Mouse (Mus musculus): ENCODE measurements around the gene Ltv1. TPM values are rescaled to one million over a fixed set of nuclear protein-coding genes. Genes with fewer than 3 reads are reported as not detected.
"Not testable (repeated sequence)": the region's sequence is repeated elsewhere in the genome, so short reads cannot be mapped to it uniquely, and the experiment has no call there.

Ltv1 gene
- polyA plus RNA-seq, 1 experiment from 2014 or later: 35.8 TPM

- Histone ChIP-seq H3K27me3 (ENCODE audit: control insufficient read depth, insufficient read depth, low read depth, low read length) (no peaks in the 10 kb centered on the region), H3K27ac (ENCODE audit: low read length) (no peak overlapping the region), H3K9ac (ENCODE audit: low read depth, low read length) (no peak overlapping the region), H3K4me2 (ENCODE audit: low read length) (no peak overlapping the region), H3K36me3 (ENCODE audit: control insufficient read depth, insufficient read depth, low read length) (no peaks in the 10 kb centered on the region), H3K9me3 (replicated peaks; ENCODE audit: control insufficient read depth, low read length, poor library complexity, severe bottlenecking) (no peaks in the 10 kb centered on the region), H3K4me3 (ENCODE audit: low read depth, low read length) (no peak overlapping the region), H3K4me1 (ENCODE audit: control insufficient read depth, insufficient read depth, low read length) (no peaks in the 10 kb centered on the region)
- whole genome bisulfite sequencing: 95% methylated on average over 6 of the region's 6 CpGs
- no peak for ATAC-seq
These were observed 8.8 kb upstream of the Ltv1 start for GRCm38 (mm10) chr10:13201741-13202293.

GRCm38 (mm10) chr10:13200862-13201261, 7.9 kb upstream of the Ltv1 start:
- WGBS: 93% methylated on average over 3 of the region's 3 CpGs
- no peak overlapping the region for H3K4me2 ChIP-seq (ENCODE audit: low read length)
- no peak overlapping the region for H3K27ac ChIP-seq (ENCODE audit: low read length)
- H3K36me3 ChIP-seq (ENCODE audit: control insufficient read depth, insufficient read depth, low read length): no peaks in the 10 kb centered on the region
- no peaks in the 10 kb centered on the region for H3K9me3 ChIP-seq (replicated peaks; ENCODE audit: control insufficient read depth, low read length, poor library complexity, severe bottlenecking)
- H3K4me3 ChIP-seq (ENCODE audit: low read depth, low read length): no peak overlapping the region
- H3K27me3 ChIP-seq (ENCODE audit: control insufficient read depth, insufficient read depth, low read depth, low read length): no peaks in the 10 kb centered on the region
- no peak for ATAC-seq
- no peak overlapping the region for H3K9ac ChIP-seq (ENCODE audit: low read depth, low read length)
- no peaks in the 10 kb centered on the region for H3K4me1 ChIP-seq (ENCODE audit: control insufficient read depth, insufficient read depth, low read length)

- H3K27ac ChIP-seq (ENCODE audit: low read length): no peak overlapping the region
- no peaks in the 10 kb centered on the region for H3K9me3 ChIP-seq (replicated peaks; ENCODE audit: control insufficient read depth, low read length, poor library complexity, severe bottlenecking)
- no peak overlapping the region for H3K4me3 ChIP-seq (ENCODE audit: low read depth, low read length)
- no peaks in the 10 kb centered on the region for H3K36me3 ChIP-seq (ENCODE audit: control insufficient read depth, insufficient read depth, low read length)
- no peaks in the 10 kb centered on the region for H3K4me1 ChIP-seq (ENCODE audit: control insufficient read depth, insufficient read depth, low read length)
- no peaks in the 10 kb centered on the region for H3K27me3 ChIP-seq (ENCODE audit: control insufficient read depth, insufficient read depth, low read depth, low read length)
- ATAC-seq: no peak
- H3K9ac ChIP-seq (ENCODE audit: low read depth, low read length): no peak overlapping the region
- H3K4me2 ChIP-seq (ENCODE audit: low read length): no peak overlapping the region
- 100% methylated on average over 1 of the region's 1 CpGs for WGBS
These were observed 6.3 kb upstream of the Ltv1 start for GRCm38 (mm10) chr10:13199234-13199633.

GRCm38 (mm10) chr10:13196872-13197507, 4.0 kb upstream of the Ltv1 start:
- no peak overlapping the region for H3K4me2 ChIP-seq (ENCODE audit: low read length)
- peaks cover 5% of the 10 kb centered on the region for H3K4me1 ChIP-seq (ENCODE audit: control insufficient read depth, insufficient read depth, low read length)
- H3K27me3 ChIP-seq (ENCODE audit: control insufficient read depth, insufficient read depth, low read depth, low read length): no peaks in the 10 kb centered on the region
- H3K9ac ChIP-seq (ENCODE audit: low read depth, low read length): no peak overlapping the region
- H3K9me3 ChIP-seq (replicated peaks; ENCODE audit: control insufficient read depth, low read length, poor library complexity, severe bottlenecking): no peaks in the 10 kb centered on the region
- no peak overlapping the region for H3K27ac ChIP-seq (ENCODE audit: low read length)
- no peak for ATAC-seq
- WGBS: 78% methylated on average over 8 of the region's 8 CpGs
- no peak overlapping the region for H3K4me3 ChIP-seq (ENCODE audit: low read depth, low read length)
- H3K36me3 ChIP-seq (ENCODE audit: control insufficient read depth, insufficient read depth, low read length): no peaks in the 10 kb centered on the region

- 91% methylated on average over 7 of the region's 7 CpGs for WGBS
- peak; percentile 34 for ATAC-seq
- Histone ChIP-seq H3K4me3 (ENCODE audit: low read depth, low read length) (peak overlapping the region; percentile 93), H3K36me3 (ENCODE audit: control insufficient read depth, insufficient read depth, low read length) (peaks cover 11% of the 10 kb centered on the region; the same call in 1 of the 2 replicates), H3K4me2 (ENCODE audit: low read length) (peak overlapping the region; percentile 73)
- H3K27me3 ChIP-seq (ENCODE audit: control insufficient read depth, insufficient read depth, low read depth, low read length); H3K9ac ChIP-seq (ENCODE audit: low read depth, low read length); H3K4me1 ChIP-seq (ENCODE audit: control insufficient read depth, insufficient read depth, low read length); H3K27ac ChIP-seq (ENCODE audit: low read length); H3K9me3 ChIP-seq (replicated peaks; ENCODE audit: control insufficient read depth, low read length, poor library complexity, severe bottlenecking): not testable (repeated sequence)
These were observed 528 bp upstream of the Ltv1 start for GRCm38 (mm10) chr10:13193496-13193895.

GRCm38 (mm10) chr10:13189881-13190280, 3.1 kb downstream of the Ltv1 start:
- Histone ChIP-seq H3K9me3 (replicated peaks; ENCODE audit: control insufficient read depth, low read length, poor library complexity, severe bottlenecking) (no peaks in the 10 kb centered on the region), H3K4me2 (ENCODE audit: low read length) (no peak overlapping the region), H3K4me1 (ENCODE audit: control insufficient read depth, insufficient read depth, low read length) (peaks cover 7% of the 10 kb centered on the region), H3K27ac (ENCODE audit: low read length) (no peak overlapping the region), H3K36me3 (ENCODE audit: control insufficient read depth, insufficient read depth, low read length) (peaks cover 29% of the 10 kb centered on the region), H3K9ac (ENCODE audit: low read depth, low read length) (no peak overlapping the region), H3K27me3 (ENCODE audit: control insufficient read depth, insufficient read depth, low read depth, low read length) (no peaks in the 10 kb centered on the region), H3K4me3 (ENCODE audit: low read depth, low read length) (no peak overlapping the region)
- ATAC-seq: no peak
- 95% methylated on average over 5 of the region's 5 CpGs for WGBS

GRCm38 (mm10) chr10:13186754-13187153, 6.2 kb downstream of the Ltv1 start:
- peaks cover 39% of the 10 kb centered on the region for H3K36me3 ChIP-seq (ENCODE audit: control insufficient read depth, insufficient read depth, low read length)

GRCm38 (mm10) chr10:13184170-13184766, 8.7 kb downstream of the Ltv1 start:
- Histone ChIP-seq H3K4me3 (ENCODE audit: low read depth, low read length) (no peak overlapping the region), H3K4me2 (ENCODE audit: low read length) (no peak overlapping the region), H3K9ac (ENCODE audit: low read depth, low read length) (no peak overlapping the region), H3K36me3 (ENCODE audit: control insufficient read depth, insufficient read depth, low read length) (peaks cover 44% of the 10 kb centered on the region), H3K4me1 (ENCODE audit: control insufficient read depth, insufficient read depth, low read length) (no peaks in the 10 kb centered on the region), H3K27me3 (ENCODE audit: control insufficient read depth, insufficient read depth, low read depth, low read length) (no peaks in the 10 kb centered on the region), H3K27ac (ENCODE audit: low read length) (no peak overlapping the region), H3K9me3 (replicated peaks; ENCODE audit: control insufficient read depth, low read length, poor library complexity, severe bottlenecking) (no peaks in the 10 kb centered on the region)
- WGBS: 95% methylated on average over 4 of the region's 4 CpGs
- ATAC-seq: no peak

More at GRCm38 (mm10) chr10:13186754-13187153, 6.2 kb downstream of the Ltv1 start:
- H3K27ac ChIP-seq (ENCODE audit: low read length): no peak overlapping the region
- H3K27me3 ChIP-seq (ENCODE audit: control insufficient read depth, insufficient read depth, low read depth, low read length): no peaks in the 10 kb centered on the region
- WGBS: 96% methylated on average over 3 of the region's 3 CpGs
- no peak overlapping the region for H3K4me3 ChIP-seq (ENCODE audit: low read depth, low read length)
- ATAC-seq: no peak
- no peaks in the 10 kb centered on the region for H3K9me3 ChIP-seq (replicated peaks; ENCODE audit: control insufficient read depth, low read length, poor library complexity, severe bottlenecking)
- no peaks in the 10 kb centered on the region for H3K4me1 ChIP-seq (ENCODE audit: control insufficient read depth, insufficient read depth, low read length)
- no peak overlapping the region for H3K9ac ChIP-seq (ENCODE audit: low read depth, low read length)
- H3K4me2 ChIP-seq (ENCODE audit: low read length): no peak overlapping the region

- Histone ChIP-seq H3K9ac (ENCODE audit: low read depth, low read length) (no peak overlapping the region), H3K4me2 (ENCODE audit: low read length) (no peak overlapping the region), H3K27ac (ENCODE audit: low read length) (no peak overlapping the region), H3K27me3 (ENCODE audit: control insufficient read depth, insufficient read depth, low read depth, low read length) (no peaks in the 10 kb centered on the region), H3K9me3 (replicated peaks; ENCODE audit: control insufficient read depth, low read length, poor library complexity, severe bottlenecking) (no peaks in the 10 kb centered on the region), H3K4me3 (ENCODE audit: low read depth, low read length) (no peak overlapping the region), H3K4me1 (ENCODE audit: control insufficient read depth, insufficient read depth, low read length) (no peaks in the 10 kb centered on the region), H3K36me3 (ENCODE audit: control insufficient read depth, insufficient read depth, low read length) (peaks cover 49% of the 10 kb centered on the region)
- ATAC-seq: no peak
- WGBS: 90% methylated on average over 7 of the region's 7 CpGs
These were observed 12.8 kb downstream of the Ltv1 start for GRCm38 (mm10) chr10:13180211-13180610.

All from midbrain, embryonic 16.5 days (tissue).